Mouse (Mus musculus): ENCODE results near the gene Adssl1. TPM values are rescaled to one million over a fixed set of nuclear protein-coding genes. Genes with fewer than 3 reads are reported as not detected.

Gene Adssl1
- 85.8 and 93.7 TPM in 2 replicates for polyA plus RNA-seq (2015; fragmentation: Nextera tagmentation; extraction: Ambion mirVana)

DNA sequence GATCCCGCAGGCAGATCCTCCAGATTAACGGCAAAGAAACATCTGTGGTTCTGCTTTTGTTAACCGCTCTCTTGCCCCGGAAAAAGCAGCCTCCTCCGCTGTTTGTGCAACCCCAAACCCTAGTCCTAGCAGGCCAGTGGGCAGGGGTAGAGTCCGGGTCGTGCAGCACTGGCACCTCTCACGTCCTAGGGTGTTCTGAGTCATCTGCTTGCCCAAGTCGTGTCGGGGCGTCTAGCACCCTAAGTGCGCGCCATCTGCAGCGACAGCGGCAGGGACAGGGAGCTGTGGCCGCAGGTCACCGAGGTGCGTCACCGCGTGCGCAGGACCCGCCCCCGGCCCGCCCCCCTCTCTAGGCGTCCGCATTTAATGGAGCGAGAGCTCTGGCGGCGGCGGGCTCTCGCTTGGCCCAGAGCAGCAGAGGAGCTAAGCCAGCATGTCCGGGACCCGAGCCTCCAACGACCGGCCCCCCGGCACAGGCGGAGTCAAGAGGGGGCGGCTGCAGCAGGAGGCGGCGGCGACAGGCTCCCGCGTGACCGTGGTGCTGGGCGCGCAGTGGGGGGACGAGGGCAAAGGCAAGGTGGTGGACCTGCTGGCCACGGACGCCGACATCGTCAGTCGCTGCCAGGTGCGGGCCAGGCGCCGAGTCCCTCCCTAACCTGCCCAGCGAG lies at the start of gene Adssl1:
Adssl1 (plus strand) TSS at position 360 of the 668 bp plus-strand sequence.
- H3K4me1 ChIP-seq (replicated peaks): peaks cover 78% of the 10 kb centered on the region

DNA sequence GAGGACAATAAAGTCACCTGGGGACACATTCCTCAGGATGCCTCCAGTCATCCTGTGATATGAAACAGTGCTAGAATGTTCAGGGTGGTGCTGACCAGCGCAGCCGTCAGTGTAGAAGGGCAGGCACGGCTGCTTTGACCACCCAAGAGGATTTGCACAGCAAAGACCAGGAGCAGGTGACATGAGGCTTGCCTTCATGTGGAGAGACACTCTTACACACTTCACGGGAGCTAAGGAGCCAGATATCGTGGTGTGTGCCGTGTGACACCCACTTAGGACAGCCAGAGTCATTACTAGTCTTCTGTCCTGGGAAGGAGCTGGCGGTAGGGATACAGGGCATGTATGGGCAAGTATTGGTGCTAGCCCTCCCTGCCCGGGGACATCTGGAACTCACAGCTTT lies 49.7 kb upstream of the Adssl1 start:
- Histone ChIP-seq H3K27me3 (no peaks in the 10 kb centered on the region), H3K9me3 (replicated peaks) (no peaks in the 10 kb centered on the region), H3K27ac (no peak overlapping the region), H3K4me2 (no peak overlapping the region), H3K36me3 (no peaks in the 10 kb centered on the region), H3K9ac (no peak overlapping the region), H3K4me1 (replicated peaks) (no peaks in the 10 kb centered on the region), H3K4me3 (no peak overlapping the region)
- no peak for ATAC-seq (replicated peaks; ENCODE audit: insufficient number of reproducible peaks, insufficient read depth, low FRiP score, low read depth)
- 62% methylated on average over 8 of the region's 8 CpGs for WGBS

More for the DNA sequence above, at the start of gene Adssl1:
- Histone ChIP-seq H3K4me2 (peak within 1 kb of the TSS; percentile 90), H3K27ac (peak within 1 kb of the TSS; percentile 95), H3K27me3 (peaks cover 5% of the 10 kb centered on the region; the same call in 1 of the 2 replicates), H3K4me3 (peak within 1 kb of the TSS; percentile 59), H3K36me3 (no peaks in the 10 kb centered on the region), H3K9ac (peak within 1 kb of the TSS; percentile 79), H3K9me3 (replicated peaks) (no peaks in the 10 kb centered on the region)
- WGBS: 1% methylated on average over 56 of the region's 56 CpGs
- ATAC-seq (replicated peaks; ENCODE audit: insufficient number of reproducible peaks, insufficient read depth, low FRiP score, low read depth): peak; percentile 68

DNA sequence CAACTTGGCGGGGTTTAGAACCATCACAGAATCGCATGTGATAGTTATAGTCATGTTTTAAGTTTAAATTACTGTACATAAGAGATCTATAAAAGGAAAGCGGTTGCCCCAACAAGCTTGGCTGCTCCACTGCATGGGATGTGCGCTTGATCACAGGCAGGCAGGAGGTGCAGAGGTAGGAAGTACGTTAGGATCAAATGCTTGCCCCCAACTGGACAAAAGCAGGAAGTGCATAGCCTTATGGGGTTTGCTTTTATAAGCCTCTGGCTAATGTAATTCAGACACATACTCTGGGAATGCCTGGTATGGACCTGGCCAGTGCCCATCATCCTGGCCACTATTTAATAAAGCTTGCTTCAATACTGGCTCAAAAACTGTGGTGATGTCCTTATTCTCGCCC lies 48.8 kb upstream of the Adssl1 start:
- no peak for ATAC-seq (replicated peaks; ENCODE audit: insufficient number of reproducible peaks, insufficient read depth, low FRiP score, low read depth)
- Histone ChIP-seq H3K4me2 (no peak overlapping the region), H3K4me3 (no peak overlapping the region), H3K4me1 (replicated peaks) (peaks cover 7% of the 10 kb centered on the region), H3K27me3 (no peaks in the 10 kb centered on the region), H3K9me3 (replicated peaks) (no peaks in the 10 kb centered on the region), H3K27ac (no peak overlapping the region), H3K36me3 (no peaks in the 10 kb centered on the region), H3K9ac (no peak overlapping the region)
- WGBS: 60% methylated on average over 6 of the region's 6 CpGs

GRCm38 (mm10) chr12:112575274-112575986 lies 44.4 kb upstream of the Adssl1 start:
- no peaks in the 10 kb centered on the region for H3K9me3 ChIP-seq (replicated peaks)
- no peak for ATAC-seq (replicated peaks; ENCODE audit: insufficient number of reproducible peaks, insufficient read depth, low FRiP score, low read depth)
- H3K9ac ChIP-seq: no peak overlapping the region
- H3K4me3 ChIP-seq: no peak overlapping the region
- 47% methylated on average over 8 of the region's 8 CpGs for WGBS
- no peaks in the 10 kb centered on the region for H3K27me3 ChIP-seq
- no peak overlapping the region for H3K4me2 ChIP-seq
- peaks cover 43% of the 10 kb centered on the region for H3K4me1 ChIP-seq (replicated peaks)
- no peaks in the 10 kb centered on the region for H3K36me3 ChIP-seq
- peak overlapping the region; percentile 88; the same call in 1 of the 2 replicates for H3K27ac ChIP-seq

- H3K36me3 ChIP-seq: no peaks in the 10 kb centered on the region
- 23% methylated on average over 6 of the region's 6 CpGs for WGBS
- no peak overlapping the region for H3K4me3 ChIP-seq
- no peaks in the 10 kb centered on the region for H3K9me3 ChIP-seq (replicated peaks)
- H3K27me3 ChIP-seq: 0 out of 2 replicates have a peak, but pooled peaks cover 1% of the 10 kb centered on the region
- H3K27ac ChIP-seq: peak overlapping the region; percentile 88
- H3K9ac ChIP-seq: peak overlapping the region; percentile 44; the same call in 1 of the 2 replicates
- ATAC-seq (replicated peaks; ENCODE audit: insufficient number of reproducible peaks, insufficient read depth, low FRiP score, low read depth): peak; percentile 61
- H3K4me1 ChIP-seq (replicated peaks): peaks cover 43% of the 10 kb centered on the region
- H3K4me2 ChIP-seq: peak overlapping the region; percentile 42
Observed at GRCm38 (mm10) chr12:112576341-112576740, 43.5 kb upstream of the Adssl1 start.

GRCm38 (mm10) chr12:112576749-112577148 lies 43.1 kb upstream of the Adssl1 start:
- no peaks in the 10 kb centered on the region for H3K36me3 ChIP-seq
- H3K9ac ChIP-seq: peak overlapping the region; percentile 44; the same call in 1 of the 2 replicates
- peak; percentile 36; the same call in 1 of the 2 replicates for ATAC-seq (replicated peaks; ENCODE audit: insufficient number of reproducible peaks, insufficient read depth, low FRiP score, low read depth)
- 0 out of 2 replicates have a peak, but pooled peaks cover 3% of the 10 kb centered on the region for H3K27me3 ChIP-seq
- H3K4me1 ChIP-seq (replicated peaks): peaks cover 43% of the 10 kb centered on the region
- H3K4me3 ChIP-seq: no peak overlapping the region
- H3K4me2 ChIP-seq: peak overlapping the region; percentile 42
- peak overlapping the region; percentile 88 for H3K27ac ChIP-seq
- 11% methylated on average over 3 of the region's 3 CpGs for WGBS
- H3K9me3 ChIP-seq (replicated peaks): no peaks in the 10 kb centered on the region

DNA sequence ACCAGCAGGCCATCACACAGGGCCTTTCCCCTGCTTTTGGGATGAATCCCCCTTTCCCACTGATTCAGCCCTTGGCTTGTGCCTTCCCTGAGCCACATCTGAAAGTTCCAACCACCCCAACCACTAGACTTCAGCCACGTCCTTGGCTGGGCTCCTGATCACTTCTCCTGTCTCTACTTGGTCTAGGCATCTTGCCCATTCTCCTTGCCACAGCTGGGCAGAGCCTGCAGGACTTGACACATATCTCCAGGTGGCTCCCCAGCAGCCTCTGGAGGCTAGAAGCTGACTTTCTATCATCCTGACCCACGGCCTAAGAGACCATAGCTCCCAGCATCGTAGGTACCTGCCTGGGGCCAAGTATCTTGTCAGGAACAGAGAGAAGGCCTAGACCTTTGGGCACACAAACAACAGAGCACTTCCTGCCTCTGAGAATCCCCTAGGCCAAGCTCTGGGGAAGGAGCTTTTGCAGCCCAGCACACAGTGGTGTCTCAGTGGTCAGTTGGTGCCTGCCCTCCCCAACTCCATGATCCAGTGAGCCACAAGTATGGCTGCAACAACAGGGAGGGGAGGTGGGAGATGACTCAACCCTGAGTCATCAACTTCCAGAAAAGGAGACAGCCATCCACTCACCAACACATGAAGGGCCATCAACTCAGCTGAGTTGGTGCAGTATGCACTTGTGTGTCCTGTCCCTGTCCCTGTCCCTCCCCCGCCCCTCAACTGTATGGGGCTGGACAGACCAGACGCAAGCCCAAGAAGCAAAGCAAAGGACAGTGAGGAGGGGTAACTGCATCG lies 41.4 kb upstream of the Adssl1 start:
- H3K9ac ChIP-seq: no peak overlapping the region
- WGBS: 60% methylated on average over 6 of the region's 6 CpGs

DNA sequence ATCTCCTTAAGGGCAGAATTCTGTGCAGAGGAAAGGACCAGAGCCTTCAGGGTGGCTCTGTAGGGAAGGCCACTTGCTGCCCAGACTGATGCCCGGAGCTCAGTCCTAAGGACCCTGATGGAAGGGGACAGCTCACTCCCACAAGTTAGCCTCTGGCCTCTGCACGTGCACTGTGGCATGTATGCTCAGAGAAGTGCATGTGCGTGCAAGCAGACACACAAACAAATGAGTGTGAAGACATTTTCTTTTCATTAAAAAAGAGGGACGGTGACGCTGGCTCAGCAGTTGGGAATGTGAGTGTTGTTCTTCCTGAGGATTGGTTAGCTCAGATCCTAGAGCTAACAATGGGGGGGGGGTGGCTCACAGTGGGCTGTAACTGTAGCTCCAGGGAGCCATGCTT lies 40.4 kb upstream of the Adssl1 start:
- Histone ChIP-seq H3K4me2 (no peak overlapping the region), H3K9me3 (replicated peaks) (no peaks in the 10 kb centered on the region), H3K4me1 (replicated peaks) (peaks cover 43% of the 10 kb centered on the region), H3K36me3 (no peaks in the 10 kb centered on the region), H3K4me3 (no peak overlapping the region), H3K27ac (no peak overlapping the region), H3K27me3 (peaks cover 3% of the 10 kb centered on the region; the same call in 1 of the 2 replicates), H3K9ac (no peak overlapping the region)
- 58% methylated on average over 5 of the region's 5 CpGs for WGBS
- no peak for ATAC-seq (replicated peaks; ENCODE audit: insufficient number of reproducible peaks, insufficient read depth, low FRiP score, low read depth)

More for the DNA sequence above, 41.4 kb upstream of the Adssl1 start:
- Histone ChIP-seq H3K9me3 (replicated peaks) (no peaks in the 10 kb centered on the region), H3K27me3 (peaks cover 3% of the 10 kb centered on the region; the same call in 1 of the 2 replicates), H3K4me3 (no peak overlapping the region), H3K4me1 (replicated peaks) (peaks cover 43% of the 10 kb centered on the region), H3K36me3 (no peaks in the 10 kb centered on the region), H3K27ac (no peak overlapping the region), H3K4me2 (no peak overlapping the region)
- no peak for ATAC-seq (replicated peaks; ENCODE audit: insufficient number of reproducible peaks, insufficient read depth, low FRiP score, low read depth)

- Histone ChIP-seq H3K9ac (no peak overlapping the region), H3K4me2 (no peak overlapping the region), H3K4me3 (no peak overlapping the region), H3K27me3 (peaks cover 3% of the 10 kb centered on the region; the same call in 1 of the 2 replicates), H3K27ac (no peak overlapping the region), H3K36me3 (no peaks in the 10 kb centered on the region), H3K4me1 (replicated peaks) (peaks cover 43% of the 10 kb centered on the region), H3K9me3 (replicated peaks) (no peaks in the 10 kb centered on the region)
- no peak for ATAC-seq (replicated peaks; ENCODE audit: insufficient number of reproducible peaks, insufficient read depth, low FRiP score, low read depth)
- WGBS: 81% methylated on average over 8 of the region's 8 CpGs
Observed at GRCm38 (mm10) chr12:112579926-112580325, 39.9 kb upstream of the Adssl1 start.

DNA sequence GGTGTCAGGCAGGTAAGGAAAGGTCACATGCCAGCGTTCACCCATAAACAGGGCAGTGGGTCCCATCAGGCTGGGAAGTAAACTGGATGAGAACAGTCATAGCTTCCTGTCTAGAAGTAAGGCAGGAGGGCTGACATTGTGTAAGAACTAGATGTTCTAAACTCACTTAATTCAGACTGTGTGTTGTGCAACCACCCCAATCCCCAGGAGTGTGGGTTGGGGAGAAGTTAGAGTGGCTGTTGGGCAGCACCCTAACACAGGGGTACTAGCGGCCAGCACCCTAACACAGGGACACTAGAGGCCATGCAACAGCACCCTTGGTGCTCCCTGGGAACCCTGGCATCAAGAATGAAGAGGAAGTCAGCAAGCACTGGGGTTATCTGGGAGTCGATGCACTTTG lies 38.7 kb upstream of the Adssl1 start:
- H3K9me3 ChIP-seq (replicated peaks): no peaks in the 10 kb centered on the region
- no peaks in the 10 kb centered on the region for H3K36me3 ChIP-seq
- no peak for ATAC-seq (replicated peaks; ENCODE audit: insufficient number of reproducible peaks, insufficient read depth, low FRiP score, low read depth)
- 69% methylated on average over 3 of the region's 3 CpGs for WGBS
- H3K27ac ChIP-seq: no peak overlapping the region
- H3K4me2 ChIP-seq: no peak overlapping the region
- H3K9ac ChIP-seq: no peak overlapping the region
- peaks cover 36% of the 10 kb centered on the region for H3K4me1 ChIP-seq (replicated peaks)
- no peak overlapping the region for H3K4me3 ChIP-seq
- H3K27me3 ChIP-seq: peaks cover 5% of the 10 kb centered on the region

DNA sequence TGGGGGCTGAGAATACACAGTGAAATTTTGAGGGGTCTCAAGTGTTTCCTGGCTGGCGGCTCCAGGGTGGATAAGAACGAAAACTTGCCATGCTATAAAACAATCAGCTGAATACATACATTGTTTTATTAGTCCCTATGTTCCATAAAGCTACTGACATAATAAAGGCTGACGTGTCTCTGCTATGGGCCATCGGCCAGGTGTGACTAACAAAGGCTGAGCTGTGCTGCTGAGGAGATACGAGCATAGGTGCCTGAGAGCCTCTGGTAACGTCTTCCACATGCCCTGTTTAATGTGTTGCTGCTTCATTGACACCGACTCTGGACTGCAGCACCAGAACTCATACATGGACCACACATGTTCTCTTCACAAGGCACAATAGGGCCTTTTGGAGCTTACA lies 34.9 kb upstream of the Adssl1 start:
- H3K4me3 ChIP-seq: no peak overlapping the region
- H3K4me2 ChIP-seq: no peak overlapping the region
- peaks cover 17% of the 10 kb centered on the region for H3K27me3 ChIP-seq
- no peak overlapping the region for H3K27ac ChIP-seq
- 81% methylated on average over 7 of the region's 7 CpGs for WGBS
- H3K4me1 ChIP-seq (replicated peaks): peaks cover 32% of the 10 kb centered on the region
- H3K9ac ChIP-seq: no peak overlapping the region
- H3K36me3 ChIP-seq: no peaks in the 10 kb centered on the region
- no peaks in the 10 kb centered on the region for H3K9me3 ChIP-seq (replicated peaks)
- no peak for ATAC-seq (replicated peaks; ENCODE audit: insufficient number of reproducible peaks, insufficient read depth, low FRiP score, low read depth)
